Mouse (Mus musculus) cortical plate, adult 2 months (tissue): ENCODE measurements around the gene Olfr1208.

Source experiments
- CTCF ChIP-seq: fragments of 200-500 bp; IDR thresholded peaks from 2 replicates; pipeline ENCODE4 v1.5.1; 2011; ENCODE audit warnings: mild to moderate bottlenecking, control low read depth, low read length; ENCODE audit not compliant: insufficient read depth; ENCODE audit errors: extremely low read depth
- POLR2A ChIP-seq: fragments of 200-500 bp; IDR thresholded peaks from 2 replicates; pipeline ENCODE4 v1.6.1; 2011; ENCODE audit warnings: mild to moderate bottlenecking, low read length, control low read depth; ENCODE audit not compliant: insufficient read depth; ENCODE audit errors: extremely low read depth

DNA sequence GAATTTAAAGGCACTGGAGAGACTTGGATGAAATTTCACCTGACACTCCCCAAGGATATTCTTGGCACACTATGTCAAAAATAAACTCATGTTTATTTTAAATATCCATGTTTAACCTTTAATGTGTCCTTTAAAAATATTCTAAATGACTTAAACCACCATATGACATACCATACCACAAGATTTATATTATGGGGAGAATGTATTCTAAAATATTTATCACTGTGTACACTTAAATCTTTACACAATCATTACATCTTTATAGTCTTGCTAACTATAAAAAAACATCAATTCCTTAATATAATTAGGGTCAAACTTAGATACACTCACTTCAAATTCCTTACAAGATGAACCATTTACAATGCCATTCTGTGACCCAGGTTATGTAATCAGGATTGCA lies at the start of gene Olfr1208:
- TF ChIP-seq POLR2A: no peak
- no peak for TF ChIP-seq CTCF
